Mouse (Mus musculus): ENCODE measurements around the gene Fbxo10.
"Not testable (repeated sequence)": the region's sequence is repeated elsewhere in the genome, so short reads cannot be mapped to it uniquely, and the experiment has no call there.

Gene Fbxo10

GRCm38 (mm10) chr4:45047956-45048355, 36.4 kb downstream of the Fbxo10 start:
- no peak for DNase-seq (ENCODE audit: low spot score in 2 of 2)

DNA sequence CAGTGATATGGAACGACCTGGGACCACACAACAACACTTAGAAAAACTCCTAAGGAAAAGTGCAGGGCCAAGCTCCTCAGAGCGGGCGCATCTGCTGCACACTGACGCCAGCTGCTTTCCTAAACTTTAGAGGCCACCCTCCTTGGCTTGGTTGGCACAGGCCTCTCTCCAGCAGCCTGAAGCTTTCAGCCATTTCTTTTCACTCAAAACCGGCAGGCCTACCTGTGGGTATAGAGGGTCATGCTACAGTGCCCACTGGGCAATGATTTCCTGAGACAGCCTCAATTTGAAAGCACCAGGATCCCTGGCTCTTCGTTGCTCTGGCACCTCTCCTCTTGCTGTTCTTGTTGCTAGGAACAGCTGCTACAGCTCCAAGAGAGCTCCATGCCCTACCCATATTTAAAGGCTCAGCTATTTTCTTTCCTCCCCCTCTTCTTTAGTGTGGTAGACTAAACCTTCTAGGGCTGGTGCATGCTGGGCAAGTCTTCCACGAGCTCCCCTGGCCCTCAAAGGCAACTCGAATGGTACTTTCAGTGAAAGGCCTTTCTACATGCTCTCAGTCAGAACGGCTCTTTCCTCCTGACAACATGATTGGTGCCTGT, 37.0 kb downstream of the Fbxo10 start:
- DNase-seq (ENCODE audit: low spot score in 2 of 2): no peak

GRCm38 (mm10) chr4:45046679-45047078, 37.7 kb downstream of the Fbxo10 start:
- no peak for DNase-seq (ENCODE audit: low spot score in 2 of 2)

DNA sequence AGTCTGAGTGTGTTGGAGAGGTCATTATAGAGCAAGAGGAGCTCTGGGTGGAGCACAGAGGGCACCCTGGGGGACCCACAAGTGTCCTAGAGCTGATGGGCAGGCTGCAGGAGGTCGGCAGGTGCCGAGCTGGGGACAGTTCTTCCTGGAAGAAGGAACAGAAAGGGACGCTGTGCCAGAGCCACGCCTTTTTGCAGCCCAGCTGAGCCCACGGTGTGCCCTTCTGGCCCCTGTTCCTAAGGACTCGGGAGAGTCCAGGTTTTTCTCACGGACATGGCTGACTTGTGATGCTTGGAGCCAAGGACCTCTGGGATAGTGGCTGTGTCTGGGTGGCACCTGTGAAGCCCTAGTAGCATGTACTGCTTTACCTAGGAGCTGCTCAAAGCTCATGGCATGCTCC, 43.6 kb downstream of the Fbxo10 start:
- no peak for DNase-seq (ENCODE audit: low spot score in 2 of 2)

DNA sequence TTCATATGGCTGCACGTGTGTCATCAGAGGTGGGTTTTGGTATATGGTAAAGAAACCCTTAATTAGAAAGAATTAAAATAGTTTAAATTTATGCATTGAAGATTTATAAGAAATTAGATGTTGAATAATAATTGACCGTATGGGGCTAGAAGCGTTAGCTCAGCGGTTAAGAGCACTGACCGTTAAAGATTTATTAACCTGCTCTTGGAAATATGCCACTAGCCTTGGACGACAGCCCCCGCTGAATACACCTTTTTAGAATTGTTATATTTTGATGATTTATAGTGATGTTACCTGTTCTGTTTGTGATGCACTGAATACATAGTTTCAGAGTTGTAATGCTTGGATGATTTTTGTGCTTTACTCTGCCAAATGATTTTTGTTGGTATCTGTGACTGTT, 44.9 kb downstream of the Fbxo10 start:
- DNase-seq (ENCODE audit: low spot score in 2 of 2): not testable (repeated sequence)

- DNase-seq (ENCODE audit: low spot score in 2 of 2): not testable (repeated sequence)
Measured at GRCm38 (mm10) chr4:45038879-45039278, 45.5 kb downstream of the Fbxo10 start.

- DNase-seq (ENCODE audit: low spot score in 2 of 2): no peak
Measured at GRCm38 (mm10) chr4:45037455-45038410, 46.7 kb downstream of the Fbxo10 start.

DNA sequence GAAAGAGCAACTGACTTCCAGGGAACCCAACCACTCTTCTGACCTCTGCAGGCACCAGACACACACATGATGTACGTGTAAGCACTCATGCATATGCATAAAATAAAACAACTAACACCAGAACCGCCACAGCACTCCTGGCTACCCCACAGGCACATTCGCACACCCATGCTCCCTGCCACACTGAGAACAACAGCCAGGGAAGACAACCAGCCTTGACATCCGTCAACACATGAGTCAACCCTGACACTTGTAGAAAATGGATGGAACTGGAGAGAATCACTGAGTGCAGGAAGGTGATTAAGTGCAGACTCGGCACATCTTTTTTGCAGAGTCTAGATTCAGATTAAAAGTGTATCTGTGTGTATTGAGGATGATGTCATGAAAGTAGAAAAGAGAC, 47.8 kb downstream of the Fbxo10 start:
- DNase-seq (ENCODE audit: low spot score in 2 of 2): no peak

GRCm38 (mm10) chr4:45036048-45036447, 48.4 kb downstream of the Fbxo10 start:
- no peak for DNase-seq (ENCODE audit: low spot score in 2 of 2)

DNA sequence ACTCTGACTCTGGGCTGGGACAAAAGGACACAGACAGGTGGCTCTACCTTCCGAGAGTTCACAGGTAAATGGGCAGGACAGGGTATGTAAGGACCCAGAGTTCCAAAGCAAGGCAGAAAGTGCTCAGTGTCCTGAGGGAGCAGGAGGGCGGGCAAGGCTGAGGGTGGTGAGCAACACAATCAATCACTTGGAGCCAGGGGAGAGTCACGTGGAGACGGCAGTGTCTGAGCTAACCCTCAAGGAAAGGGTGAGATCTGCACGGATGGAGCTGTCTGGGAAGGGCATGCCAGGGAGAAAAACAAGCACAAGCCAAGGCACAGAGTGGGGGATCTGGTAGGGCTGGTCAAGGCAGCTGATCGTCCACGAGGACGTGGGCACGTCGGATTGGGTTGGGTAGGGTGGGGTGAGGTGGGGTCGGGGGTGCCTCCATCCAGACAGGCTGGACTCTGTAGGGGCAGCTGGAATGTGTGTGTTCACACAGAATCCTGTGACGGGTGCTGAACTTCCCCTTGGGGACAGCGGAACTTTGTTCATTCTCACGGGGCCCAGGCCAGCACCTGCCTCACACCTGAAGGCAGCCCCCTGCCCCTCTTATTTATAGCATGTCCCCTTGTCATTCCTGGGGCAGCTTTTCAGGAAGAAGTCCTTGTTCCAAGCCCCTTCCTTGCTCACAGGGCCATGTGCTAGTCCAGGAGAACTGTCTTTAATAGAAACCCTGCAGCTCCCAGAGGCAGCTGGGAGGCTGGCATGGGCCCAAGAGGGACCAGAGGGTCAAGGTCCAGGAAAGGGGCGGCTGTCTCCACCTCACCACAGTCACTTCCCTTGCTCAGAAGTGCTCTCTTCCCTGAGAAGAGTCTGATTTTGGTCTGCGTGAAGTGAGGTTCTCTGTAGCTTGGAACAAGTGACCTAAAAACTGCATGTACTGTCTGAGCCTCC, 49.4 kb downstream of the Fbxo10 start:
- DNase-seq (ENCODE audit: low spot score in 2 of 2): peak in 1 of 2 experiments; percentile 57

DNA sequence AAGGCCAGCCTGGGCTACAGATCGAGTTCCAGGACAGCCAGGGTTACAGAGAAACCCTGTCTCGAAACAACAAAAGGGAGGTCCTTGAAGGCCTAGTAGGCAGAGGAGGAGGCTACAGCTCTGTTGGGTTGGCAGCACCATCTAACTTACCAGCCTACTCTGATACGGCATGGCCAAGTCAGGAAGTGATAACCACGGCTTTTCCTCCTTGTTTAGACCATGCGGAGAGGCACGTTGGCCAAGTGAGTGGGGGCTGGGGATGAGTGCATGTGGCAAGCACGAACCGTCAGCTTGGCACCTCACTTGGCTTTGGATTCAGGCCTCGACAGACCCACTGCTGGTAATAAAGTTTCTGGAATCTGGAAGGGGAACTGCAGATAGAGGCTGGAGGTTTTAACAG, 51.8 kb downstream of the Fbxo10 start:
- DNase-seq (ENCODE audit: low spot score in 2 of 2): no peak

DNA sequence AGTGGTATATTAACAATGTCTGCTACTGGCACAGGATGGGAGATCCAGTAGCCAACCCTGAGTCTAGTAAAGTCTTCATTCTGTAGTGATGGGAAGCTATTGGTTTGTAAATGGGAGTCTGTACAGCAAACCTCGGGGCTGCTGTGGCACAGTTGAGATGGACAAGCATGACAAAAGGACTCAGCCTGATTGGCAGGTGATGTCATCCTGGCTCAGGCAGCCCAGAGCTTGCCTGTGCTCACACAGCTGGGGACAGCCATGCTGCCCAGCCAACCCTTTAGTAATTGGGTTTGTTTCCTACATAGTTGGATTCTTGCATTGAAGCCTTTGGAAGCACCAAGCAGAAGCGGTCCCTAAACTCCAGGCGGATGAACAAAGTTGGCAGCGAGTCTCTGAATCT, 57.9 kb downstream of the Fbxo10 start:
- DNase-seq (ENCODE audit: low spot score in 2 of 2): no peak

GRCm38 (mm10) chr4:45019009-45019408, 65.4 kb downstream of the Fbxo10 start:
- DNase-seq (ENCODE audit: low spot score in 2 of 2): no peak

DNA sequence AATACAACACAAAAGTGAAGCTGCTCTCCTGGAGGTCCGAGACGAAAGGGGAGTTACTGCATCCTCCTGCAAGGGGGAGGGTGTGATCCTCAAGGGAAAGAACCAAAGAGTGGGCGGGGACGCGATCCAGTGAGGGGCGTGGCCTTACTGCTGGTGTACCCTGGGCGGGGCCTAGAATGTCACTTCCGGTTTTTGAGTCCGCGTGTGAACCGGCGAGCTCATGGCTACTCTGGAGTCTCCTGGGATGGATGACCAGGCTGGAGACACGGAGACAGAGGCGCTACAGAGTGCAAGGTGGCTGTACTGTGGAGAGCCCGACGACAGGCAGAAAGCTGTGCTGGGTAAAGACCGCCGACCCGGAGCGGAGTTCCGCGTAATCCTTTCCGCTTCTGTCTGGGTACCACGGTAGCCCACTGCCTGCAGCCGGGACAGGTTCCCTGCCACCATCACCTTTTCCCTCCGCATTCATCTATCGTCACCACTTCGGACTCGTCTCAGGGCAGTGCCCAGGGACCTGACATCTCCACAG, 65.9 kb downstream of the Fbxo10 start, which contains the start of gene Polr1e:
Gene Polr1e (plus strand): TSS at position 132 of the 529 bp plus-strand sequence.
- peak; percentile 88 to 96 for DNase-seq (ENCODE audit: low spot score in 2 of 2)

- DNase-seq (ENCODE audit: low spot score in 2 of 2): no peak
Measured at GRCm38 (mm10) chr4:45015615-45016014, 68.8 kb downstream of the Fbxo10 start.

- no peak for DNase-seq (ENCODE audit: low spot score in 2 of 2)
Measured at GRCm38 (mm10) chr4:45013537-45013936, 70.9 kb downstream of the Fbxo10 start.

- no peak for DNase-seq (ENCODE audit: low spot score in 2 of 2)
Measured at GRCm38 (mm10) chr4:45013031-45013431, 71.4 kb downstream of the Fbxo10 start.

- DNase-seq (ENCODE audit: low spot score in 2 of 2): peak; percentile 99
Measured at GRCm38 (mm10) chr4:45012105-45012975, 72.1 kb downstream of the Fbxo10 start, which contains the start of gene Zbtb5. Zbtb5 (minus strand) TSS chr4:45012412.

DNA sequence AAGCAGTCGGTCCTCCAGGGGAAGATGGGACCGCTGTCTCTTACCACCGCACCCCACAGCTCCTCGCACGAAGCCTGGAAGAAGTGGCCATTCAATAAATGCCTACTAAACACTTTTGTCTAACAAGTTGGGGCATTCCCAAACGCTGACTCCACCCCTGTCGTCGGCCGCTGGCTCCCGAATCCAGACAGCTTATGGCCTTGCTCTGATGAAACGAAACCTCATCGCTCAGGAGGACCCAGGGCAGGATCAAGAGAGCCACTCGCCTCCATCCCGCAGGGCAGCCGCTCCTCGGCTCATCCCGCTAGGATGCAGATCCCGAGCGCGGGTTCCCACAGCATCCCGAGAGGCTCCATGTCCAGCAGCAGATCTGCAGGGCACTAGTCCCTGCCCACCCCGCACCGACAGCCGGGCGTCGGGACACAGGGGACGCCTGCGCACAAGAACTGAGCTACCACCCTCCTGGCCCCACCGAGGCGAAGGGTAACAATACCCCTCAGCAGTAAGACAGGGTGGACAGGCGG, 72.8 kb downstream of the Fbxo10 start:
- peak; percentile 62 to 70 for DNase-seq (ENCODE audit: low spot score in 2 of 2)

GRCm38 (mm10) chr4:45010806-45011415, 73.5 kb downstream of the Fbxo10 start:
- no peak for DNase-seq (ENCODE audit: low spot score in 2 of 2)

Measured in urinary bladder, postnatal 4 days (tissue).